ENCODE assay signal across 8 mouse cellular contexts in genomic region chr12:113138901-113139864, GRCm38 (mm10). TPM values are rescaled to one million over a fixed set of nuclear protein-coding genes. Genes with fewer than 3 reads are reported as not detected.
DNase-seq lines count a peak whose midpoint lies in the region; ATAC-seq lines count a peak whose summit lies in the region.

No protein-coding gene starts in this region.

- peaks cover 17% of the 10 kb centered on the region for H3K36me3 ChIP-seq in hindbrain, embryonic 11.5 days (ENCODE audit: control insufficient read depth, insufficient read depth, low read length)
- peaks cover 46% of the 10 kb centered on the region for H3K36me3 ChIP-seq in limb, embryonic 13.5 days

- 45% methylated on average over 11 of the region's 11 CpGs for WGBS in hindbrain, embryonic 11.5 days
- WGBS in limb, embryonic 13.5 days: 46% methylated on average over 11 of the region's 11 CpGs

- peak overlapping the region; percentile 69 for H3K4me3 ChIP-seq in hindbrain, embryonic 11.5 days (ENCODE audit: low read depth, low read length)
- H3K4me3 ChIP-seq in limb, embryonic 13.5 days: peak overlapping the region; percentile 54

- peaks cover 26% of the 10 kb centered on the region for H3K4me1 ChIP-seq in hindbrain, embryonic 11.5 days (replicated peaks; ENCODE audit: control insufficient read depth, insufficient read depth, low read length)
- peaks cover 34% of the 10 kb centered on the region for H3K4me1 ChIP-seq in limb, embryonic 13.5 days

- H3K4me2 ChIP-seq in hindbrain, embryonic 11.5 days (replicated peaks; ENCODE audit: low read depth, low read length): peak overlapping the region; percentile 78
- peak overlapping the region; percentile 84 for H3K4me2 ChIP-seq in limb, embryonic 13.5 days (replicated peaks)

- peak; percentile 5 for ATAC-seq in hindbrain, embryonic 11.5 days (ENCODE audit: low FRiP score)
- ATAC-seq in limb, embryonic 13.5 days (ENCODE audit: low FRiP score, low read depth): no peak

- DNase-seq in urinary bladder, adult 18-20 months (ENCODE audit: low spot score in 2 of 2): peak; percentile 62 to 80
- DNase-seq in urinary bladder, postnatal 10 days (ENCODE audit: low spot score): no peak
- no peak for DNase-seq in hindbrain, embryonic 11.5 days (ENCODE audit: low spot score)
- peak; percentile 21 for DNase-seq in naive thymus-derived CD4-positive, alpha-beta T cell, adult 2 months (ENCODE audit: low read depth)
- DNase-seq in layer of hippocampus, postnatal 25 days (ENCODE audit: extremely low spot score in 1 of 2, low spot score in 1 of 2): no peak
- DNase-seq in embryo, embryonic 10 days (ENCODE audit: low spot score): no peak
- no peak for DNase-seq in gastrocnemius, postnatal 4 days (ENCODE audit: low spot score in 2 of 2)

- peak overlapping the region; percentile 73 for H3K27ac ChIP-seq in hindbrain, embryonic 11.5 days (ENCODE audit: low read depth, low read length)
- 0 out of 2 replicates have a peak overlapping the region, but pooled peaks have one; percentile 58 for H3K27ac ChIP-seq in limb, embryonic 13.5 days

- no peaks in the 10 kb centered on the region for H3K27me3 ChIP-seq in hindbrain, embryonic 11.5 days (ENCODE audit: control insufficient read depth, insufficient read depth, low read length)
- peaks cover 43% of the 10 kb centered on the region for H3K27me3 ChIP-seq in limb, embryonic 13.5 days

- peak overlapping the region; percentile 2; the same call in 1 of the 2 replicates for H3K9ac ChIP-seq in hindbrain, embryonic 11.5 days (ENCODE audit: low read depth, low read length)
- H3K9ac ChIP-seq in limb, embryonic 13.5 days: peak overlapping the region; percentile 51; the same call in 1 of the 2 replicates

- H3K9me3 ChIP-seq in hindbrain, embryonic 11.5 days (ENCODE audit: control insufficient read depth, low read length): no peaks in the 10 kb centered on the region
- H3K9me3 ChIP-seq in limb, embryonic 13.5 days: no peaks in the 10 kb centered on the region

RNA-seq across cellular contexts. Expression of gene Crip2, which starts 0.9 kb away (rescaled TPM):
- 208 TPM in 2 replicates for polyA plus RNA-seq in hindbrain, embryonic 11.5 days (2014; fragmentation: Nextera tagmentation; extraction: Ambion mirVana)
- 70.0 and 70.4 TPM in 2 replicates for polyA plus RNA-seq in limb, embryonic 13.5 days (2015; fragmentation: Nextera tagmentation; extraction: Ambion mirVana)
- 100 to 1,000 TPM; 110 to 113 TPM for total RNA-seq in layer of hippocampus, postnatal 25 days (2021)
- 100 to 1,000 TPM; 141 to 153 TPM for total RNA-seq in gastrocnemius, postnatal 4 days (2021)

RNA-seq across cellular contexts. Expression of gene Crip1, which starts 6.9 kb away (rescaled TPM):
- 76.0 and 84.7 TPM in 2 replicates for polyA plus RNA-seq in hindbrain, embryonic 11.5 days (2014; fragmentation: Nextera tagmentation; extraction: Ambion mirVana)
- 147 and 154 TPM in 2 replicates for polyA plus RNA-seq in limb, embryonic 13.5 days (2015; fragmentation: Nextera tagmentation; extraction: Ambion mirVana)
- total RNA-seq in layer of hippocampus, postnatal 25 days (2021): 10 to 100 TPM in 1 of 2 experiments, 1 to 10 TPM in 1; 7.6 to 12.6 TPM
- 100 to 1,000 TPM; 331 to 336 TPM for total RNA-seq in gastrocnemius, postnatal 4 days (2021)

RNA-seq across cellular contexts. Expression of gene Tedc1, which starts 17.0 kb away (rescaled TPM):
- polyA plus RNA-seq in hindbrain, embryonic 11.5 days (2014; fragmentation: Nextera tagmentation; extraction: Ambion mirVana): 28.8 and 31.4 TPM in 2 replicates
- 35.5 and 36.6 TPM in 2 replicates for polyA plus RNA-seq in limb, embryonic 13.5 days (2015; fragmentation: Nextera tagmentation; extraction: Ambion mirVana)
- total RNA-seq in layer of hippocampus, postnatal 25 days (2021): 1 to 10 TPM; 1.1 to 1.2 TPM
- total RNA-seq in gastrocnemius, postnatal 4 days (2021): 1 to 10 TPM; 6.4 TPM

RNA-seq across cellular contexts. Expression of gene Mta1, which starts 41.1 kb away (rescaled TPM):
- 17.2 and 19.4 TPM in 2 replicates for polyA plus RNA-seq in hindbrain, embryonic 11.5 days (2014; fragmentation: Nextera tagmentation; extraction: Ambion mirVana)
- polyA plus RNA-seq in limb, embryonic 13.5 days (2015; fragmentation: Nextera tagmentation; extraction: Ambion mirVana): 17.8 and 18.7 TPM in 2 replicates
- 10 to 100 TPM; 73.9 to 84.4 TPM for total RNA-seq in layer of hippocampus, postnatal 25 days (2021)
- total RNA-seq in gastrocnemius, postnatal 4 days (2021): 10 to 100 TPM; 68.8 to 71.8 TPM

RNA-seq across cellular contexts. Expression of gene Tmem121, which starts 46.5 kb away (rescaled TPM):
- 8.9 and 10.8 TPM in 2 replicates for polyA plus RNA-seq in hindbrain, embryonic 11.5 days (2014; fragmentation: Nextera tagmentation; extraction: Ambion mirVana)
- polyA plus RNA-seq in limb, embryonic 13.5 days (2015; fragmentation: Nextera tagmentation; extraction: Ambion mirVana): 21.2 and 23.4 TPM in 2 replicates
- 10 to 100 TPM; 22.6 to 23.3 TPM for total RNA-seq in layer of hippocampus, postnatal 25 days (2021)
- total RNA-seq in gastrocnemius, postnatal 4 days (2021): 1 to 10 TPM; 2.5 to 3.4 TPM

Comparison
In these comparisons a context has a peak if more than half of its experiments do, and no peak if none do; other contexts are left out.
1. DNase-seq: peak in urinary bladder, adult 18-20 months (2 of 2) and naive thymus-derived CD4-positive, alpha-beta T cell, adult 2 months (single experiment); none in urinary bladder, postnatal 10 days (single experiment), hindbrain, embryonic 11.5 days (single experiment), layer of hippocampus, postnatal 25 days (0 of 2), embryo, embryonic 10 days (single experiment) and gastrocnemius, postnatal 4 days (0 of 2).
2. RNA of gene Crip1, which starts 6.9 kb away (total RNA-seq): 331 to 336 TPM in gastrocnemius, postnatal 4 days; 7.6 to 12.6 TPM in layer of hippocampus, postnatal 25 days; every median in the first group is over 10 times any median in the second.